Mouse (Mus musculus) spleen, adult 2 months (tissue): ENCODE data around the gene Tmem171. TPM values are rescaled to one million over a fixed set of nuclear protein-coding genes. Genes with fewer than 3 reads are reported as not detected.
A peak's percentile ranks its signal among the peaks of the same experiment; 100 is the strongest.

ENCODE experiments used
- DNase-seq, 2 experiments: peaks; one replicate each; pipeline versions ENCODE4 v3.0.0 to v3.0.0-alpha.2; 2012 to 2021; ENCODE audit warnings: low spot score in 2 of 2, low read depth in 1 of 2
- H3K27ac ChIP-seq: fragments of 200-500 bp; 2 replicates; pipeline ENCODE4 v1.5.1; 2012; ENCODE audit warnings: low read length, inconsistent platforms; ENCODE audit not compliant: insufficient read depth
- H3K27me3 ChIP-seq: fragments of 200-500 bp; 2 replicates; pipeline ENCODE4 v1.6.1; 2012; ENCODE audit warnings: mild to moderate bottlenecking, moderate library complexity, low read length, inconsistent platforms; ENCODE audit not compliant: control insufficient read depth, insufficient read depth
- H3K36me3 ChIP-seq: fragments of 200-500 bp; 2 replicates; pipeline ENCODE4 v1.6.1; 2012; ENCODE audit warnings: mild to moderate bottlenecking, low read length, inconsistent platforms; ENCODE audit not compliant: control insufficient read depth, insufficient read depth
- H3K4me1 ChIP-seq: fragments of 200-500 bp; 2 replicates; pipeline ENCODE4 v1.6.1; 2011; ENCODE audit warnings: inconsistent platforms; ENCODE audit not compliant: control insufficient read depth, insufficient read depth, insufficient read length
- H3K4me3 ChIP-seq: fragments of 200-500 bp; 2 replicates; pipeline ENCODE4 v1.5.1; 2011; ENCODE audit warnings: mild to moderate bottlenecking, inconsistent platforms; ENCODE audit not compliant: insufficient read depth, insufficient read length; ENCODE audit errors: extremely low read depth
- CTCF ChIP-seq: fragments of 200-500 bp; IDR thresholded peaks from 2 replicates; pipeline ENCODE4 v1.5.1; 2011; ENCODE audit warnings: mild to moderate bottlenecking, inconsistent platforms; ENCODE audit not compliant: insufficient read depth, insufficient read length, insufficient replicate concordance; ENCODE audit errors: extremely low read depth
- POLR2A ChIP-seq: fragments of 200-500 bp; IDR thresholded peaks from 2 replicates; pipeline ENCODE4 v1.6.1; 2011; ENCODE audit warnings: low read depth, low read length, inconsistent platforms
- WGBS: fragments of 180-500 bp; shearing (Covaris S2); methylation state at CpG from one replicate; pipeline ENCODE4 v1.1.7; 2018; 5-methylcytosine and 5-hydroxymethylcytosine counted together
- polyA plus RNA-seq: library from polyadenylated mRNA; depleted of rRNA; stranded (reverse); fragments of >200 nt; gene quantifications from 2 replicates; pipeline ENCODE4 v1.2.3, GENCODE M21; 2012

The Tmem171 gene
- polyA plus RNA-seq, 1 experiment = 0.07 TPM

GRCm38 (mm10) chr13:98680470-98681060 is 14.1 kb downstream of the Tmem171 start:
- no peak for DNase-seq
- 87% methylated on average over 5 of the region's 5 CpGs for WGBS

GRCm38 (mm10) chr13:98679631-98680041 is 15.0 kb downstream of the Tmem171 start:
- no peaks in the 10 kb centered on the region for H3K27me3 ChIP-seq
- TF ChIP-seq POLR2A (no peak), CTCF (no peak)
- H3K27ac ChIP-seq = no peak overlapping the region
- H3K4me3 ChIP-seq = no peak overlapping the region
- 19% methylated on average over 4 of the region's 4 CpGs for WGBS
- DNase-seq = peak in 1 of 2 experiments; percentile 23
- H3K4me1 ChIP-seq = peaks cover 3% of the 10 kb centered on the region; the same call in 1 of the 2 replicates
- H3K36me3 ChIP-seq = no peaks in the 10 kb centered on the region

More at GRCm38 (mm10) chr13:98680470-98681060, 14.1 kb downstream of the Tmem171 start:
- Histone ChIP-seq H3K4me1 (peaks cover 3% of the 10 kb centered on the region; the same call in 1 of the 2 replicates), H3K27ac (no peak overlapping the region), H3K27me3 (no peaks in the 10 kb centered on the region), H3K4me3 (no peak overlapping the region), H3K36me3 (no peaks in the 10 kb centered on the region)
- TF ChIP-seq CTCF (no peak), POLR2A (no peak)

GRCm38 (mm10) chr13:98679230-98679629 is 15.4 kb downstream of the Tmem171 start:
- 85% methylated on average over 1 of the region's 1 CpGs for WGBS
- TF ChIP-seq POLR2A (no peak), CTCF (no peak)
- no peak overlapping the region for H3K4me3 ChIP-seq
- H3K27me3 ChIP-seq = no peaks in the 10 kb centered on the region
- no peak for DNase-seq
- peaks cover 3% of the 10 kb centered on the region; the same call in 1 of the 2 replicates for H3K4me1 ChIP-seq
- no peak overlapping the region for H3K27ac ChIP-seq
- no peaks in the 10 kb centered on the region for H3K36me3 ChIP-seq

- Histone ChIP-seq H3K36me3 (no peaks in the 10 kb centered on the region), H3K4me1 (no peaks in the 10 kb centered on the region), H3K27me3 (no peaks in the 10 kb centered on the region), H3K27ac (no peak overlapping the region), H3K4me3 (no peak overlapping the region)
- WGBS = 77% methylated on average over 4 of the region's 4 CpGs
- no peak for DNase-seq
- no peak for TF ChIP-seq CTCF
- TF ChIP-seq POLR2A = no peak
These were observed 20.7 kb downstream of the Tmem171 start for GRCm38 (mm10) chr13:98673922-98674321.

- TF ChIP-seq CTCF (no peak), POLR2A (no peak)
- H3K4me3 ChIP-seq = no peak overlapping the region
- H3K36me3 ChIP-seq = no peaks in the 10 kb centered on the region
- H3K27me3 ChIP-seq = no peaks in the 10 kb centered on the region
- DNase-seq = no peak
- WGBS = 83% methylated on average over 3 of the region's 3 CpGs
- no peaks in the 10 kb centered on the region for H3K4me1 ChIP-seq
- no peak overlapping the region for H3K27ac ChIP-seq
These were observed 25.3 kb downstream of the Tmem171 start for GRCm38 (mm10) chr13:98669296-98669695.

- WGBS = 86% methylated on average over 3 of the region's 3 CpGs
- Histone ChIP-seq H3K4me3 (no peak overlapping the region), H3K27ac (no peak overlapping the region), H3K4me1 (no peaks in the 10 kb centered on the region), H3K36me3 (no peaks in the 10 kb centered on the region), H3K27me3 (no peaks in the 10 kb centered on the region)
- no peak for DNase-seq
- TF ChIP-seq POLR2A = no peak
- TF ChIP-seq CTCF = no peak
These were observed 27.3 kb downstream of the Tmem171 start for GRCm38 (mm10) chr13:98667316-98667715.

GRCm38 (mm10) chr13:98665240-98665639 is 29.4 kb downstream of the Tmem171 start:
- DNase-seq = no peak
- Histone ChIP-seq H3K4me1 (no peaks in the 10 kb centered on the region), H3K27me3 (no peaks in the 10 kb centered on the region), H3K4me3 (no peak overlapping the region), H3K27ac (no peak overlapping the region), H3K36me3 (no peaks in the 10 kb centered on the region)
- 75% methylated on average over 10 of the region's 10 CpGs for WGBS
- TF ChIP-seq POLR2A = no peak
- TF ChIP-seq CTCF = no peak
